ENCODE assay signal across 8 mouse cellular contexts in genomic region chr4:138318509-138319266, GRCm38 (mm10). TPM values are rescaled to one million over a fixed set of nuclear protein-coding genes. Genes with fewer than 3 reads are reported as not detected.
A peak's percentile ranks its signal among the peaks of the same experiment; 100 is the strongest.
DNase-seq lines count a peak whose midpoint lies in the region; ATAC-seq and TF ChIP-seq lines count a peak whose summit lies in the region.

No protein-coding gene starts in this region.

- H3K4me1 ChIP-seq in forebrain, embryonic 16.5 days (replicated peaks; ENCODE audit: control insufficient read depth, insufficient read depth, low read length), result peaks cover 6% of the 10 kb centered on the region; the same call in 1 of the 2 replicates
- H3K4me1 ChIP-seq in kidney, embryonic 15.5 days, result no peaks in the 10 kb centered on the region

- no peaks in the 10 kb centered on the region for H3K9me3 ChIP-seq in forebrain, embryonic 16.5 days (ENCODE audit: control insufficient read depth, low read length)
- no peaks in the 10 kb centered on the region for H3K9me3 ChIP-seq in kidney, embryonic 15.5 days (replicated peaks)

- H3K27me3 ChIP-seq in forebrain, embryonic 16.5 days (replicated peaks; ENCODE audit: control insufficient read depth, insufficient read depth, low read length), result no peaks in the 10 kb centered on the region
- H3K27me3 ChIP-seq in kidney, embryonic 15.5 days, result no peaks in the 10 kb centered on the region

- peak; percentile 48; the same call in 1 of the 2 replicates for ATAC-seq in forebrain, embryonic 16.5 days
- 0 out of 2 replicates have a peak, but pooled peaks have one; percentile 37 for ATAC-seq in kidney, embryonic 15.5 days (replicated peaks; ENCODE audit: low FRiP score)

- no peak overlapping the region for H3K9ac ChIP-seq in forebrain, embryonic 16.5 days (replicated peaks; ENCODE audit: low read depth, low read length)
- no peak overlapping the region for H3K9ac ChIP-seq in kidney, embryonic 15.5 days

- H3K27ac ChIP-seq in forebrain, embryonic 16.5 days (ENCODE audit: low read length), result no peak overlapping the region
- H3K27ac ChIP-seq in kidney, embryonic 15.5 days, result no peak overlapping the region

- no peak overlapping the region for H3K4me2 ChIP-seq in forebrain, embryonic 16.5 days (ENCODE audit: low read length)
- no peak overlapping the region for H3K4me2 ChIP-seq in kidney, embryonic 15.5 days

- TF ChIP-seq CTCF in brain, embryonic 14.5 days (IDR thresholded peaks at IDR 0.05; ENCODE audit: borderline replicate concordance, extremely low read depth, insufficient read depth, insufficient read length), result peak; percentile 93

- no peak for TF ChIP-seq POLR2A in brain, embryonic 14.5 days (IDR thresholded peaks at IDR 0.05; ENCODE audit: borderline replicate concordance, extremely low read depth, insufficient read depth, insufficient read length, poor library complexity, severe bottlenecking)

- H3K36me3 ChIP-seq in forebrain, embryonic 16.5 days (ENCODE audit: control insufficient read depth, insufficient read depth), result peaks cover 17% of the 10 kb centered on the region
- H3K36me3 ChIP-seq in kidney, embryonic 15.5 days, result peaks cover 35% of the 10 kb centered on the region

- H3K4me3 ChIP-seq in forebrain, embryonic 16.5 days (replicated peaks; ENCODE audit: low read length), result no peak overlapping the region
- H3K4me3 ChIP-seq in kidney, embryonic 15.5 days (replicated peaks), result no peak overlapping the region

- 59% methylated on average over 6 of the region's 6 CpGs for WGBS in forebrain, embryonic 16.5 days
- WGBS in kidney, embryonic 15.5 days, result 55% methylated on average over 6 of the region's 6 CpGs

- DNase-seq in adrenal gland, adult 18-20 months (ENCODE audit: low spot score in 2 of 2), result peak; percentile 50 to 61
- no peak for DNase-seq in adrenal gland, postnatal 4 days (ENCODE audit: low spot score in 2 of 2)
- DNase-seq in CD4-positive helper T cell, adult 2 months (ENCODE audit: low read depth, low spot score), result peak; percentile 61
- peak; percentile 38 for DNase-seq in brain, embryonic 14.5 days (ENCODE audit: low read depth)
- DNase-seq in lung, postnatal 14 days, result peak; percentile 65
- DNase-seq in retina, postnatal 7 days (ENCODE audit: low read depth, low spot score), result peak; percentile 49

RNA-seq across cellular contexts. Expression of gene Pink1, which starts 7.4 kb away (rescaled TPM):
- total RNA-seq in adrenal gland, adult 18-20 months (2021), result 100 to 1,000 TPM; 193 to 198 TPM
- total RNA-seq in adrenal gland, postnatal 4 days (2021), result 100 to 1,000 TPM; 153 to 158 TPM
- 87.9 and 92.7 TPM in 2 replicates for polyA plus RNA-seq in brain, embryonic 14.5 days (2012; rRNA removed)
- 91.0 and 92.8 TPM in 2 replicates for polyA plus RNA-seq in forebrain, embryonic 16.5 days (2015; fragmentation: Nextera tagmentation; extraction: Ambion mirVana)
- polyA plus RNA-seq in kidney, embryonic 15.5 days (2015; fragmentation: Nextera tagmentation; extraction: Ambion mirVana), result 47.5 and 50.3 TPM in 2 replicates

RNA-seq across cellular contexts. Expression of gene Ddost, which starts 14.2 kb away (rescaled TPM):
- total RNA-seq in adrenal gland, adult 18-20 months (2021), result 100 to 1,000 TPM; 115 to 119 TPM
- 100 to 1,000 TPM; 165 to 169 TPM for total RNA-seq in adrenal gland, postnatal 4 days (2021)
- polyA plus RNA-seq in brain, embryonic 14.5 days (2012; rRNA removed), result 152 and 167 TPM in 2 replicates
- polyA plus RNA-seq in forebrain, embryonic 16.5 days (2015; fragmentation: Nextera tagmentation; extraction: Ambion mirVana), result 184 and 190 TPM in 2 replicates
- 365 and 386 TPM in 2 replicates for polyA plus RNA-seq in kidney, embryonic 15.5 days (2015; fragmentation: Nextera tagmentation; extraction: Ambion mirVana)

RNA-seq across cellular contexts. Expression of gene Cda, which starts 49.1 kb away (rescaled TPM):
- total RNA-seq in adrenal gland, adult 18-20 months (2021), result 10 to 100 TPM in 1 of 2 experiments, 1 to 10 TPM in 1; 8.9 to 10.0 TPM
- 10 to 100 TPM; 15.7 to 22.9 TPM for total RNA-seq in adrenal gland, postnatal 4 days (2021)
- 1.9 and 3.2 TPM in 2 replicates for polyA plus RNA-seq in brain, embryonic 14.5 days (2012; rRNA removed)
- polyA plus RNA-seq in forebrain, embryonic 16.5 days (2015; fragmentation: Nextera tagmentation; extraction: Ambion mirVana), result 1.0 and 1.1 TPM in 2 replicates
- 21.3 and 22.0 TPM in 2 replicates for polyA plus RNA-seq in kidney, embryonic 15.5 days (2015; fragmentation: Nextera tagmentation; extraction: Ambion mirVana)

Comparison
In these comparisons a context has a peak if more than half of its experiments do, and no peak if none do; other contexts are left out.
1. DNase-seq: peak in adrenal gland, adult 18-20 months (2 of 2), CD4-positive helper T cell, adult 2 months (single experiment), brain, embryonic 14.5 days (single experiment), lung, postnatal 14 days (single experiment) and retina, postnatal 7 days (single experiment); none in adrenal gland, postnatal 4 days (0 of 2).